Mouse (Mus musculus): ENCODE measurements around the gene Sohlh2.
"Not testable (repeated sequence)": the region's sequence is repeated elsewhere in the genome, so short reads cannot be mapped to it uniquely, and the experiment has no call there.

The Sohlh2 gene

DNA sequence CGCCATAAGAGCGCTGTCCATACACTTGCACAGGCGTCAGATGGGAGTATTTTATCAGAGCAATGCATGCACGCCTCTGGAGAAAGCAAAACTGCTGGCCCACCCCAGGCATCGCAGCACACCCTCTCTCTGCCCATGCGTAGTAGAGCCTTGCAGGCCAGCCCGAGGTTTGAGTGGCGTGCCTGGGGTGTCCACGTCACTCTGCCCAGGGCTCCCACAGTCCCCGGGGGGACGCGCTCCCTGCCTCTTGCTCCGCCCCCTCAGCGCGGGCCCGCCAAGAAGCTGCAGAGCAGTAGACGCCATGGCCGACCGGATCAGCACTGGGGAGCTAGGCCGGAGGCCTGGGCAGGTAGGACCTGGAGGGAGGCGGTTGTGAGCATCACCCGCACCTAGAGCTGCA is at the start of gene Sohlh2:
Gene Sohlh2 (plus strand): TSS at position 263 of the 400 bp plus-strand sequence.
- DNase-seq (ENCODE audit: low spot score in 2 of 2), result no peak

- DNase-seq (ENCODE audit: low spot score in 2 of 2), result no peak
Measured at GRCm38 (mm10) chr3:55137039-55137438, 44.8 kb upstream of the Sohlh2 start, which contains the start of gene Ccdc169. TSS of gene Ccdc169 (plus strand) at chr3:55137339.

DNA sequence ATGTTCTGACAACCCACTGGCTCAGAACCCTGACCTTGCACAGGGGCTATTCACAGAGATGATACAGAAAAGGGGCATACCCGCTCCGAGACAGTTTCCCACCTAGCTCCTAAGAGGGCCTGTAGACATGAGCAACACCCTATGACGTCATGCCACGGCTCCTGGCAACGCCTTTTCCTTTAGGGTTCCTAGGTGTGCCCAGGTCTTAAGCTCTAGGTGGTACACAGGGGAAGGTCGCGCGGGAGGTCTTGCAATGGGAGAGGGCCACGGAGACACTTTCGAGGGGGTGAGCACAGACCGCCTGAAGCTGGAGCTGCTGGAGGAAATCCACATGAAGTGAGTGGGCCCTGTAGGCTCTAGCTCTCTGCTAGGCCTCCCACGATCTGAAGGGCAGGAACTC is 42.0 kb upstream of the Sohlh2 start:
- no peak for DNase-seq (ENCODE audit: low spot score in 2 of 2)

GRCm38 (mm10) chr3:55141401-55141800 is 40.4 kb upstream of the Sohlh2 start:
- DNase-seq (ENCODE audit: low spot score in 2 of 2), result no peak

- DNase-seq (ENCODE audit: low spot score in 2 of 2), result no peak
Measured at GRCm38 (mm10) chr3:55144916-55145315, 36.9 kb upstream of the Sohlh2 start.

- DNase-seq (ENCODE audit: low spot score in 2 of 2), result no peak
Measured at GRCm38 (mm10) chr3:55146441-55146840, 35.4 kb upstream of the Sohlh2 start.

DNA sequence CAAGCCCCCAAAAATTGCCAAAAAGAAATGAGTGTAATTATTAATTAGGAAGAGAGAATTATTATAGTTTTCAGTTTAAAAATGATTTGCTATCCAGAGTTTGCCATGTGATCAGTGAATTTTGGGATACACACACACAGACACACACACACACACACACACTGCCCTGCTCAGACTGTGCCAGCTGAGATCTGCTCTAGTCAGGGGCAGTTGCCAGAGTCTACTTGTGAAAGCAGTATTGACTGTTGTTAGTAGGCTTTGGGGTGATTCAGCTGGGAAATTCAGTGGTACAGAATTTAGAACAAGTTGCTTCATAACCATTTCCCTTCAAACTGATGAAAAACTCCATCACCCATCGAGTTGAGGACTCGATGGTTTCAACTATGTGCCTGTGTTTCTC is 34.7 kb upstream of the Sohlh2 start:
- no peak for DNase-seq (ENCODE audit: low spot score in 2 of 2)

GRCm38 (mm10) chr3:55148091-55148490 is 33.7 kb upstream of the Sohlh2 start:
- DNase-seq (ENCODE audit: low spot score in 2 of 2), result no peak

GRCm38 (mm10) chr3:55151656-55152433 is 30.0 kb upstream of the Sohlh2 start:
- no peak for DNase-seq (ENCODE audit: low spot score in 2 of 2)

GRCm38 (mm10) chr3:55152673-55153334 is 29.0 kb upstream of the Sohlh2 start:
- no peak for DNase-seq (ENCODE audit: low spot score in 2 of 2)

DNA sequence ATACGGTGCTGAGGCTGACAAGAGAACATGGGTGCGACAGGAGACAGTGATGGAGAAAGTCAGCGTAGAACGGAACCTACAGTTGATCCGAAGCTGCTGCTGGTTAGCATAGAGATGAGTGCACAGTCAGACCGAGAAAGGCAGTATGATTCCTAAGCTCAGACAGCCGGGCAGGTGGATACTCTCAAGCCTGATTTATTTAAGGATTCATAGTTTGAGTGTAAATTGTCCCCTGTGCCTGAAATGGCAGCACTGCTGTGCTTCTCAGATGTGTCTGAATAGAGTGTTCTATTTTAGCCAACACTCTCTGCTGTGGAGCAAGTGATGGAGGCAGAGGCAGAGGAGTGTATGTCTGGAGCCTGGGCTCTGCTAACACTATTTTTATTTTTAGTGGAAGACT is 27.7 kb upstream of the Sohlh2 start:
- no peak for DNase-seq (ENCODE audit: low spot score in 2 of 2)

DNA sequence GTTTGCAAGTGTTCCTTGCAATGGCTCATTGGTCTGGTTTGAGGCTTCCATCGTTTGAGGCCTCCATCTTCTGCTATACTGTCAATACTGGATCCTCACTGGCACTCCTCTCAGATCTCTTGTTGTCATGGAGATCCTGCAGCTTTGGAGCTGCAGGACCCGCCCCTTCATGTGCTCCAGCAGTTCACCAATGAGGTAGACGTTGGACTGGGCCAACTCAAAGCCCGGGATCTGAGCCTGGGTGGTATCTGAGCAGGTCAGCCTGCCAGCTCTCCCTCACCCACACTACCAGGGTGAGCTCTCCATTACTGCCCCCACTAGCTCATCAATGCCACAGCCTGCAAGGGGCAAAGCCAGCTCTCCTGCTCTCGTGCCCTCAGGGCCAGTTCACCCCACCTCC is 24.4 kb upstream of the Sohlh2 start:
- no peak for DNase-seq (ENCODE audit: low spot score in 2 of 2)

DNA sequence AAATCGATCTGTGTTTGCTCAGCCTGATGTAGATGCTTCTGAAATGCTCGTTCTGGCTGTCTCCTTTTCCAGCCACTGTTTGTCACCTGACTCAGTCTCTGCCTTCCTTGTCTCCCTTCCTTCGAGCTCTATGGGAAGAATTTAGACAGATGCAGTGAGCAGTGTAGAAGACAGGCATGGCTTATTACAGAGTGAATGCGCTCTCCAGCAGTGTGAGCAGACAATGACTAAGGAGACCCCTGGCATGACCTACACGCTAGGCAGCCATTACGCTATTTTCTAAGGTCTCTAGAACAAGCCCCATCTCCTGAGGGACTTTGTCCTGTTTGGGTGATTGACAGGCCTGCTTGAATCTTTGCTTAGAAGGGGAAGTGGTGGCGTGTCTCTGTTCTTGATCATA is 20.7 kb upstream of the Sohlh2 start:
- no peak for DNase-seq (ENCODE audit: low spot score in 2 of 2)

- DNase-seq (ENCODE audit: low spot score in 2 of 2), result no peak
Measured at GRCm38 (mm10) chr3:55163510-55163909, 18.3 kb upstream of the Sohlh2 start.

GRCm38 (mm10) chr3:55172478-55172877 is 9.3 kb upstream of the Sohlh2 start:
- DNase-seq (ENCODE audit: low spot score in 2 of 2), result no peak

DNA sequence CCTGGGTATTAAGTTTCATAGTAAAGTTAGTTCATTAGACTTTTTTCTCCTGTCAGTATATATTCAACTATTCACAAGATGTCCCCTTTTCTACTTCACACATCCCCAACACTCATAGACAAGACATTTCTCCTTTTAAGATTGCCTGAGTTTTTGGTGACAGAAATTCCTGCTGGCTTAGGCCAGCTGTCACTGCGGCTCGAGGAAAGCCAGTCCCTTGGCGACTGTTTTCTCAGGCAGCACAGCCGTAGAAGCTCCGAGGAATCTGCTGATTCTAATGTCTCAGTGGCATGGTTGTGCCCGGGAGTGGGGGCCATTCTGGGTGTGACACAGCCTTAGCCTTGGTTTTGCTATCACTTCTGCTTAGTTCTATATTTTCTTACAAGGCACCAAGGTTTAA is 4.6 kb upstream of the Sohlh2 start:
- DNase-seq (ENCODE audit: low spot score in 2 of 2), result no peak

DNA sequence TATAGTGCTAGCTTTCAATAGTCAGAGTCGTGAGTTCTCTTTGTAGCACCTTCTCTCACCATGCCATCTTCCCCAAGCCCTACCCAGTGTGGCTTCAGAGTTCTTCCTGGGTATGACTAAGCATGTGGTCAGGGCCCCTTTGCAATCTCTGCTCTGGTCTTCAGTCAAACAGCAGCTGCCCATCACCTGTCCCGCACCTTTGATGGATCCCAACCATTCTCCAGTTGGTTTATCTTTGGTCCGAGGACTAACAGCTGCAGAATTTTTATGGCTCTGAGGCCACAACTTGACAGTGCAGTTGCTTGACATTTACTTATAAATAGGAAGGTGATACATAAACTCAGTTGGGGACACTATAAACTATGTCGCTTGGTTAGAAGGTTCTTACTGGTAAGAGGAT is 9.8 kb downstream of the Sohlh2 start:
- no peak for DNase-seq (ENCODE audit: low spot score in 2 of 2)

GRCm38 (mm10) chr3:55193351-55193750 is 11.5 kb downstream of the Sohlh2 start:
- peak in 1 of 2 experiments; percentile 40 for DNase-seq (ENCODE audit: low spot score in 2 of 2)

- DNase-seq (ENCODE audit: low spot score in 2 of 2), result no peak
Measured at GRCm38 (mm10) chr3:55194792-55195191, 13.0 kb downstream of the Sohlh2 start.

DNA sequence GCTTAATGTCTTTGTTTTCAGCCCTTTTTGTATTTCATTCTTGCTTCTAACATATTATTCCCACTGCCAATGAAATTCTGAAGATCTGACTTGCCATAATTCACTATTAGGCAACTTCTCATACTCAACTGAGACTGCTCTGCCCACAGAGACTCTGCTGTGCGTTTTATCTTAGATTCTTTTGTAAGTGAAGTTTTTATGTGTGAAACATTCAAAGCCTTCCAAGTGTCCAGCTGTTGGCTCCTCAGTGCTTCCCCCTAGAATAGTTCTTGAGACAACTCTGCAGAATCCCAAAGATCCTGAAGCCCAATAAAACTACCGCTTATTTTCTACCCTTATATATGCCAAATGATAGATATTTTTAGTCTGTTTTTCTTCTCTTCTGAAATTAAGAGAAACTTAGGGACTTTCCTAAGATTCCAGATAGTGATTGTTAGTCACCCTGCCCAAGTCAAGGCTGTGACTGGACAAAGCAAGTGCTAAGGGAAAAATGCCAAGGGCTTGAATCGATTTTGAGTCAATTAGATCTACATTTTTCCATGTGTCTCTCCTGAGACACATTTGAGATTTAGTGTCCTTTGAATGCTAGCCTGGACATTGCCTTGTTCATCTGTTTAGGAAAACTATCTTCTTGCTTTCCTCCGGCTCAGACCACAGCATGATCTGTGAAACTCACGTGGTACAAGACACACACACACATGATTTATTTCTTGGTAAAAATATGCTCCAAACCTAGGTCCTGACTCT is 13.9 kb downstream of the Sohlh2 start:
- DNase-seq (ENCODE audit: low spot score in 2 of 2), result no peak

DNA sequence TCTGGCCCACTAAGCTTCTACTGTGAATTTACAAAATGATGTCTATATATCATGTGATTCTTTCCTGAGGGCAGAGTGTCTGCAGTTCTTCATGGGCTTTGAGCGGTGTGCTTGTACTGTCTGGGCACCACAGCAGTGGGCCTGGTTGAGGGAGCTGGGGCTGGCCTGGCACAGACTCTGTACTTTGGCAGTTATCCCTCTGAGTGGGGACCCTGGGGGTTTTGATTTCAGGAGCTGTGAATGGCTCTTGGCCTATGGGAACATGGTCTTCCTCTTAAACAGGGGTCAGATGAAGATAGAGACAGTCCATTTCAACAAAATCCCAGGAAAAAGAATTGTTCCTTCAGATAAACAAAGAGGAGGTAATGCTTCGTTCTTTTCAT is 14.5 kb downstream of the Sohlh2 start:
- no peak for DNase-seq (ENCODE audit: low spot score in 2 of 2)

DNA sequence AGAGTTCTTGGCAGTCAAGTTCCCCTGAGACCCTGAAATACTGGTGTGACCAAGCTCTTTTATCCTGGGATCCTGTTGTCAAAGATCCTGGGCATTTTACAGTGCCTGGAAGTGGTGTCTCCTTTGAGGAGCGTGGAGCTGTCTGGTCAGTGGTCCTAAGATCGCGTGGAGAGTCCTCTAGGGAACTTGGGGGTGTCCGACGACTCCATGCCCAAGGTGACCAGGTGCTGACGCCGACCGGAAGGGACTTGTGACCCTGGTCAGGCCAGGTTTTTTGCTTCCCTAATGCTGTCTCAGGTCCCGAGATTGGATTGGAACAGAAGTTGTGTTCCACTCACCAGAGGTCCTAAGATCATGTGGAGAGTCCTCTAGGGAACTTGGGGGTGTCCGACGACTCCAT is 21.8 kb downstream of the Sohlh2 start:
- not testable (repeated sequence) for DNase-seq (ENCODE audit: low spot score in 2 of 2)

GRCm38 (mm10) chr3:55206413-55206812 is 24.6 kb downstream of the Sohlh2 start:
- no peak for DNase-seq (ENCODE audit: low spot score in 2 of 2)
